Mouse (Mus musculus) 3134 (cell line): ENCODE results near the gene Mettl22.

Source experiments
- DNase-seq: peaks from one replicate; pipeline ENCODE4 v3.0.0-alpha.2; 2011; ENCODE audit warnings: low spot score; ENCODE audit not compliant: insufficient read length; ENCODE audit errors: extremely low read depth

Gene Mettl22

GRCm38 (mm10) chr16:8470603-8471481 is at the start of gene Mettl22:
Gene Mettl22 (plus strand): TSS chr16:8470788.
- DNase-seq, result peak; percentile 98

DNA sequence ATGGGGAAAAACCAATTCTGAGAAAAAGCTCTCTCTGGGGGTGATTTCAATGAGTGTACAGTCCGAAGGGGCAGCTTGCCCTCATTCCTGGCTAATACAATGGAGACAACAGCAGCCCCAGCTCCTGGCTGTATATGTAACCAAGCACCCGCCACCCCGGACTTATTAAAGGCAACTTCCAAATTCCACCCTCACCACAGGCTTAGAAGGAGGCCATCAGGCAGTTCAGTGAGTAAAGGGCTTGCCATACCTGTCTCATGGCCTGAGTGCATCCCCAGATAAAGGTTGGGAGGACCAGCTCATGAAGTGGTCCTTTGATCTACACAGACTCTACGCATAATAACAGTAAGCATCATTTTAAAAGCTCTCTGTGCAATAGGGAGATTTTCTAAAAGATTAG is 49.7 kb upstream of the Mettl22 start:
- DNase-seq, result no peak

GRCm38 (mm10) chr16:8423626-8424114 is 46.9 kb upstream of the Mettl22 start:
- no peak for DNase-seq

GRCm38 (mm10) chr16:8424161-8424970 is 46.2 kb upstream of the Mettl22 start:
- no peak for DNase-seq

DNA sequence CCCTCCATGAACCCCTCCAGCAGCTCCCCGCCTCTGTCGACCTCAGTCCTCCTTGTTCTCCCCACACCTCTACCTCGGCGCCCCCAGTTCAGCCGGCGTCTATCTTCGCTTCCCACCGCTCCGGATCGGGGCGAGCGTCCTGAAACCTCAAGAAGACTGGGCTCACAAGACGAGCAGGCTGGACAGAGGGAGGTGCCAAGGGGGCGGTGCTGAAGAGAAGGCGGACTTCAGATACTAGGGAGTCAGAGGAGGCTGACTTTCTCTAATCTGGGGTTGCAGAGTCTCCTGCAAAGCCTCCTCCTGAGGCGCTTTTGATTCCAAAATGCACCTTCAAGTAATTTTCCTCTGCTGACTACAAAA is 45.6 kb upstream of the Mettl22 start, which contains the start of gene Tmem114:
Gene Tmem114 (minus strand): TSS at position 166 of the 360 bp plus-strand sequence.
- no peak for DNase-seq

DNA sequence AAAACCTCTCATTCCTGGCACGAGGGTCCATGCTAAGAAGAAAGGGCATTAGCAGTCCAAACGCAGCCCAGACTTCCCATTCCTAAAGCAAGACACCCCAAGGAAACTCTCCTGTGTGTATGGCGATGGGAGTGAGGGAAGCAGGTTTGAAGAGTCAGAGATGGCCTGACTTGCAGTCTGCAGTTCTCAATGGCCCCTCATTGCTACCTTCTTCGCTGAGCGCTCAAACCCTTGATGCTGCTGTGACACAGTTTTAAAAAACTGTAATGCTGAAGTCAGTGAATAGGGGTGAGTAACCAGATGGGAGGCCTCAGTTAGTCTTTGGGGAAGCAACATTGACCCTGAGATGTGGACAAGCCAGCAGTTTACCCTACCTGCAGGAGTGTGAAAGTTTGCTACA is 44.9 kb upstream of the Mettl22 start:
- no peak for DNase-seq

DNA sequence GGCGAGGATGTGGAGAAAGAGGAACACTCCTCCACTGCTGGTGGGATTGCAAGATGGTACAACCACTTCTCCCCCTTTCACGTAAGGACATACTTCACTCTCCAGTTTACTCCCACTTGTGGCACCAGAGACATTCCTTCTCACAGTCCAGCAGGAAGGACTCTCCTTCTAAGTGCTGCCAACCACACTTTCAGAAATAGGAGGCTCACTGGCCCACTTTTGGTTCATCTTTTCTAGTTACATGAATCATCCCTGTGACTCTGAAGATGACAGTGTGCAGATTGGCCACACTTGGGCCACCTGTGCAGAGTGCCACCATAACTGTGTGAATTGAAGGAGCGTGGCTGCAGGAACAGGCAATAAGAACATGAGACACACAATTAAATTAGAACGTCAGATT is 41.1 kb upstream of the Mettl22 start:
- no peak for DNase-seq

DNA sequence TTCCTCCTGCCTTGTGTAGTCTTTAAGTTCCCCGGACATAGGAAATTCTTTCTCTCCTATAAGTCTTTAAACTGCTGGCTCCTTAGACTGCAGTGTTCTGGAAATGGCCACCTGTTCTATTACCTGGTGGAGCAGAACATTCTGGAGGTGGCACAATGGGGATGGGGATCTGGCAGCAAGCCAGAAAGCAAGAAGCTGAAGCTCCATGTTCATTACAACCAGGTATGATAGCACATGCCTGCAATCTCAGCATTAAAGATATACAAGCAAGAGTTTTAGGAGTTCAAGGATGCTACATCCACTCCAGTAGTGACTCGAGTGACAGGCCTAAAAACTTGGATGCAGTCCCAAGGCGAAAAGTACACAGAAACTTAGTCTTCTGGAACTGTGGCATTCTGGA is 38.0 kb upstream of the Mettl22 start:
- no peak for DNase-seq

- DNase-seq, result no peak
Observed at GRCm38 (mm10) chr16:8444911-8445310, 25.7 kb upstream of the Mettl22 start.

- no peak for DNase-seq
Observed at GRCm38 (mm10) chr16:8446256-8446655, 24.3 kb upstream of the Mettl22 start.

DNA sequence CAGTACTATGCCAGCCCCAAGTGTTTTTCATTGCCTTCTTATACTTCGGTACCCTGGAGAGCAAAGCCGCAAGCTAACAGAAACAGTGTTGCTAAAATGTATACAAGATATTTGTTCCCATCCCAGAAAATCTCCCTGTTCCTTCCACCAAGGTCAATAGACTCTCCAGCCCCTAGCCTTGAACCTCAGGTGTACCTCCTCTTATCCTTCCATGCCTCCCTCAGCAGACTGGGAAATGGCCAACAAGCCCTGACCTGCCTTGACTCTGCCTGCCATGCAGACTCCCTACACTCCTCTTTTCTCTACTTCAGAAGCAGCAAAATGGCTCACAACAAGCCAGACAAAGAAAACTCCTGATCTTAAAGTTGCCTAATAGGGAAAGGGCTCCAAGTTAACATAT is 17.3 kb upstream of the Mettl22 start:
- no peak for DNase-seq

GRCm38 (mm10) chr16:8455221-8455620 is 15.4 kb upstream of the Mettl22 start:
- DNase-seq, result no peak

DNA sequence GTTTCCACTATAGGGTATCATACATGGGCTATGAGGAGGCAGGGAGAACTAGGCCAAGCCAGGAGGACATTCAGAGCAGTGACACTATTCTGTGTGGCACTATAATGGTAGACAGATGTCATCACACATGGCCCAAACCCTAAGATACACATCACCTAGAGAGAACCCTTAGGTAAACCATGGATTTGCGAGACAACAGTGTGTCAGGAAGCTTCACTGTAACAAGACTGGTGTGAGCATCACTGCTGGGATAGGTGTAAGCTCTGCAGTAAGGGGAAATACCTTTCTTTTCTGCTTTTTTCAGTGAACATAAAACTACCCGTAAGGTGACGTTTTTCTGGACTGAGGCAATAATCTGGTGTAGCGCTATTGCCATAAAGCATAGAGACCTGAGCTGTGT is 12.2 kb upstream of the Mettl22 start:
- DNase-seq, result no peak

DNA sequence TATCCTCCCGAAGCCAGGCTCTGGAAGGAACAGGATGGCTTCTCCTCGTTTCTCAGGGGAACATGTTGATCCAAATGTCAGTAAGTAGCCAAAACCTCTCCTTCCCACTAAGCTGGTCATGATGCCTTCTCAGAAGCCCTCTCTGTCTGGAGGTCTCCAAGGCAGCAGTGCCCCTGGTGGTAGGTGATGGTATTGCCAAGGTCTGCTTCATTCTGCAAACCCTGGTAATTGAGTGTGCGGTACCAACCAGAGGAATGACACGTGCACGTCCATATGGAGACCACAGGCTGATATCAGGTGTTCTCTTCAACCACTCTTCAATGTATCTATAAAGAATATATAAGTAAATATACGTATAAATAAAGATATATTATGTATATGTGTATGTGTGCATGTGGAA is 11.5 kb upstream of the Mettl22 start:
- DNase-seq, result no peak

- no peak for DNase-seq
Observed at GRCm38 (mm10) chr16:8470132-8470531, 456 bp upstream of the Mettl22 start.

DNA sequence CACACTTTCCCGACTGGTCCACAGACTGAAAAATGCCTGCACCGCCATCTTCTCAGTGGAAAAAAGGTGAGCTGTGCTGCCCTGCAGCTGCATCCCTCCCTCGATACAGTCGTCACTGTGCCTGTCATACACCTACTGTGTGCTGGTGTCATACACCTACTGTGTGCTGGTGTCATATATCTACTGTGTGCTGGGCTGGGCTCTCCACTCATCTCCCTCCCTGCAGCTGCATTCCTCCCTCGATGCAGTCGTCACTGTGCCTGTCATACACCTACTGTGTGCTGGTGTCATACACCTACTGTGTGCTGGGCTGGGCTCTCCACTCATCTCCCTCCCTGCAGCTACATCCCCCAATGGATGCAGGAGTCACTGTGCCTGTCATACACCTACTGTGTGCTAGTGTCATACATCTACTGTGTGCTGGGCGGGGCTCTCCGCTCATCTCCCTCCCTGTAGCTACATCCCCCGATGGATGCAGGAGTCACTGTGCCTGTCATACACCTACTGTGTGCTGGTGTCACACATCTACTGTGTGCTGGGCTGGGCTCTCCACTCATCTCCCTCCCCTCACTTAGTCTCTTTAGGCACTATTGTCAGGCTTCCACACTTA is 16.9 kb downstream of the Mettl22 start:
- no peak for DNase-seq

DNA sequence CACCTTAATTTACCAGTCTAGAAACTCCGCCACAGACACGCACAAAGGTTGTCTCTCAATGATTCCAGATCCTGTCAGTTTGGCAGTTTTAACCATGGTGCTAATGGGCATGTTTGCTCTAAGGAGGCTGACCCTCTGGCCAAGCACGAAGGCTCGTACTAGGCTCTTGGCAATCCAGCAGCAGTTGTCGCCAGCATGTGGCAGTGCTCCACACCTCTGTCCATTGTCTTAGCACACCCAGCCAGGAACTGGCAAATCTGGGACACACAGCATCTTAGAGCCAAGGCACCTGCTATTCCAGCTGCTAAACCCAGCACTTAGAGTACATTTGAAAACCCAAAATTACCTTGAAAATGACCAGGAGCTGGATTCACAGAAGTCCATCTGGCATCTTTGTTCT is 18.8 kb downstream of the Mettl22 start:
- DNase-seq, result no peak

GRCm38 (mm10) chr16:8491743-8492490 is 21.3 kb downstream of the Mettl22 start:
- DNase-seq, result no peak

DNA sequence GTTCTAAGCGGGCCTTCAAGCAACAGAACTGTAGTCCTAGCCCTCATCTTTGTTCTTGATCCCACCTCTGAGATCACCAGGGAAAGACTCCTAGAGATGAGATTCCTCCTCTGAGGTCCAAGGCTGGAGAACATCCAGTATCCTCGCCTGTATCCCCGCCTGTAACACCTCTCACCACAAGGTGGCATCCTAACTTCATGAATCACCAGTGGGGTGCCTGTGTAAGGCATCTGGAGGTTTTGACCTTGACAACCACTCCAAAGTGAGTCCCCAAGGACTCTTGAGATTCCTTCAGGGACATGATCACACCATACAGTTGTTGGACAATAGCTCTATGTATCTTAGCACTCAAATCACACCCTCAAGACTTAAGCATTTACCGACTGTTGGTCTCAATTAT is 23.7 kb downstream of the Mettl22 start:
- no peak for DNase-seq

DNA sequence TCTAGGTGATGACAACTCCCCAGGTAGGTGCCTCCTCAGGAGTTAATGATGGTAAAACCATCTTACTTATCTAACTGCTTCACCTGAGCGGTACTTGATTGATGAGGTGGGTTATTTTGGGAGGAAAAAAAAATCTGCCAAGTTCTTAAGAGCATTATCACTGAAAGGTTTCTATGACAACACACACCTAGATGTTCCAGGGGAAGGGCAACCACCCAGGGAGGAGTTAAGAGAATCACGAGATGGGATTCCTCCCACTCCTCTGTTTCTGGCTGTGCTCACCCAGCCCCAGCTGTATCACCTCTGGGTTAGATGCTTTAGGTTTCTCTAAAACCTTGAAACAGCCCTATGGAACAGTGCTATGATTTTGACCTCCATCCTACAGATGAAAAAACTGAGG is 26.4 kb downstream of the Mettl22 start:
- DNase-seq, result no peak

DNA sequence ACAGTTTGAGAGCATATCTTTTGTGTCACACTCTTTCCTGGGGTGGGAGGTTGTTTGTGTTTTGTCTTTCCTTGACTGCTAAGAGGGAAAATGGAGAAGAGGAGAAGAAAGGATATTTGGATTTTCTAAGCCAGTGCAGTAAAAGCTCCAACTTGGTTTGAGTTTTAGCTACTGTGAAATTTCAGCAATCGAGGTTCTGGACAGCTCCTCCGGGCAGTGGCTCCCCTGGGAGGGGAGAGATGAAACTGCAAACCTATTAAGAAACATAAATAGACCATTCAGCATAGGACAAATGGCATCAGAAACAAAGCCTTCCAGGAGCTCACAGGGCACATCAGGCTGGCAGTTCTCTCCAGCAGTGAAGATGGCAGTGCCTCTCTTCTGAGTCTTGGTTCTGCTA is 33.7 kb downstream of the Mettl22 start:
- DNase-seq, result no peak
